Mouse (Mus musculus) CD8-positive naive resting alpha-beta T cell, adult 2 months (primary cell): ENCODE data around the gene Pyroxd1.

Source experiments
- DNase-seq, 2 experiments: peaks; one replicate each; pipeline ENCODE4 v3.0.0; 2022; ENCODE audit warnings: low read depth in 2 of 2, low spot score in 2 of 2

The Pyroxd1 gene

DNA sequence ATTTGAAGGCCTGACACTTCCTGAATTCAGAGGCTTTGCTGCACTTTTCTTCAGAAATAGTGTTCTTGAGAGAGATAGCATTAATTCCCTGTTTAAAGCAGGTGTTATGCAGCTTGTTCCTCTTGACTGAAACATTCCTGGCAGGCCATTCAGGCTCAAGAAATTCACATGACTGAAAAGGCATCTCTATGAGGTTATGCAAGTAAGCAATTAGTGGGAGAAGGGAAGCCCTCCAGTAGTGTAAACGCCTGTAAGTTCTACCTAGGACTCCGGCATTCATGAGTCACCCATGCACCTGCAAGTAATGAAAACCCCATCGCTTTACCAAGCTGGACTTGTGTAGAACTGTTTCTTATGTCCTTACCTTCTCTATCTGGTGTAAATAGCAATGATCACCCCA is 24.1 kb downstream of the Pyroxd1 start:
- DNase-seq, result no peak

DNA sequence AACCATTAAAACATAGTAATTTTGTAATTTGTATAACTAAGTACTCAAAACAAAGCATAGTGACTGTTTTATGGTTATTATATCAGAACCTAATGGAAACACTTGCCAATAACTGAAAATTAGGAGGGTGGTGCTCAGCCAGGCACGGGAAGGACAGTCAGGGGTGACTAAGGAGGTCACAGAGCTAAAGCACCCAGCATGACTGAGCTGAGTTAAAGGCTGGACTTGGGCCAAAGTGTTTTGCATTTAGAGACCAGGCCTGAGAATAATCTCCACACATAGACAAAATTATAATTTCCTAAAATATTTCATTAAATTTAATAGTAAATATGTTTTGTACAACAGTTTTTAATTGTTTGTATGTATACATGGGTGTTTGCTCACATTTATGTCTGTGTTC is 31.6 kb downstream of the Pyroxd1 start:
- no peak for DNase-seq

DNA sequence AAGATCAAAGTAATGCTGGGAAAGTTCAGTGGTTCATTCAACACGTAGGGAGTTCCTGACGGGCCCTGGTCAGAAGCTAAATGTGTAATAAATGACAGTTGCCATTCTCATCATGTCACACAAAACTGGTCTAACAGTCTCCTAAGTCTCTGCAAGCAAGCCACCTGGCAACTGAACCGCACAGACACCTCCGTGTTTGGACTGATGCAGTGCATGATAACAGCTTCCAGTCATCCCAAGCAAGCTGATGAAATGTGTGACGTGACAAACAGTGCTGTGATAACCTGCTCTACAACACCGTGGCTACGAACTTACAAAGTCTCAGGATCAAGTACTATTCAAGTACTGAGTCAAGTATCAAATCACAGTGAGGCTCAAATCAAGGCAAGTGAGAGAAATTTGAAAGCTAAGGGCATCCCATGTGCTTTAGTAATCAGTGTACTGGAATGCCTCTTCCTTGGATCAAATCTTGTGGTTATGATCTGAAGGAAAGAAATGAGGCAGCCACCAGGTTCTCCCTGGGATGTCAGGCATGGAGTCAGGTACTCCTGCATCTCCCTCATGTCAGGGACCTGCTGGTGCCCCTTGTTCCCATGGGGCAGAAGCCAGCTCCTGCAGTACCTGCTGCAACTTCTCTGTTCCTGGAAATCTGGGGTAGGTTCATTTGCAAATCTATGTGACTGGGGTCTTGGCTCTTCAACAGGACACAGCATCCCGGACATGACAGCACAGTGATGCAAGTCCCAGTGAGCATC is 33.3 kb downstream of the Pyroxd1 start:
- DNase-seq, result no peak

DNA sequence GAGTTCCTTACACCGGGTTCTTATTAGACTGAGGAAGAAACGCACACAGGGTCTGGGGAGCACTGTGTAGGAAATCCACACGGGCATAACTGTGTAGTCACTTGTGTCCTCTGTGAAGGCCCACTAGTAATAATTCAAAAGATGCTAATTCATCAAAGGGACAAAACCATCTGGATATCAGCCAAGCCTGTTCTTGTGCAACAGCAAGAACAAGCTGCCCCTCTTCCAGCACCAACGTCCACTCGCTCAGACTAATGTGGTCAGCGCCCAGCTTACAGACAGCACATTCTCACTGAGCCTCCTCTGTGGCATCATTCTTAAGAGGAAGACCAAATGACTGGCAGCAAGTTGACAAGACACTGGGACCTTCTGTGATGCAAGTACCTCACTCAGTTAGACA is 34.5 kb downstream of the Pyroxd1 start:
- DNase-seq, result no peak

DNA sequence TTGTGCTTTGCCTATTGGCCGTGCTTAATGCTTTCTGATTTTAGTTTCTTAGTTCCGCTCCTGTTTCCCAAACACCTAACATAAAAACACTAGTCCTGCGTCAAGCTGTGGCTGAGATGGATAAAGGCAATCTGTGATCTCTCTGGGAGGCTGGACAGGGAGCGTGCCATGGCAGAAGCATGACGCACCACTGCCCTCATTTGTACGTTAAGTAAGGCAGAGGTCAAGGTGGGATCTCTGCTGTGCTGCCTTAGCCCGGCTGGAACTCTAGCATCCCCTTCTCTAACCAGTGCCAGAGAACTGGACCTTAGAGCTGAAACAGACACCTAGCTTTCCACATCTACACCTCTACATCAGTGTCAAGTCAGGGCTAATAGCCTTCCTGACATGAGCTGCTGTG is 36.2 kb downstream of the Pyroxd1 start:
- no peak for DNase-seq

DNA sequence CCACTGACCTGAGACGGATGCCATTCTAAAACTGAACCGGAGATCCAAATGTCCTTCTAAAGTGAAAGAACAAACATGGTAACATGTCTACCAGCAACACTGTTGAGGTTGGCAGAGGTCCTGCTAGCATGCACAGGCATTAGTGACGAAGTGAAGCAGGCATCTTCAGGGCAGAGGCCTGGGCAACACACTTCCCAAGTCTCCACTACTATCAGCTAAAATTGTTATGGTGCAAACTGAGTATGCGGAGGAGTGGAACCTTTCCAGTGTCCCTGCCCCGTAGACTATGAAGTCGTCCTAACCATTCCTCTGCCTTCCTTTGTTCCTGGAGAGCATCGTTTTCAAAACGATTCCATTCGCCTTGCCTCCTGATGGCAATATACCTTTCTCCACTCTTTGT is 39.1 kb downstream of the Pyroxd1 start:
- DNase-seq, result no peak

DNA sequence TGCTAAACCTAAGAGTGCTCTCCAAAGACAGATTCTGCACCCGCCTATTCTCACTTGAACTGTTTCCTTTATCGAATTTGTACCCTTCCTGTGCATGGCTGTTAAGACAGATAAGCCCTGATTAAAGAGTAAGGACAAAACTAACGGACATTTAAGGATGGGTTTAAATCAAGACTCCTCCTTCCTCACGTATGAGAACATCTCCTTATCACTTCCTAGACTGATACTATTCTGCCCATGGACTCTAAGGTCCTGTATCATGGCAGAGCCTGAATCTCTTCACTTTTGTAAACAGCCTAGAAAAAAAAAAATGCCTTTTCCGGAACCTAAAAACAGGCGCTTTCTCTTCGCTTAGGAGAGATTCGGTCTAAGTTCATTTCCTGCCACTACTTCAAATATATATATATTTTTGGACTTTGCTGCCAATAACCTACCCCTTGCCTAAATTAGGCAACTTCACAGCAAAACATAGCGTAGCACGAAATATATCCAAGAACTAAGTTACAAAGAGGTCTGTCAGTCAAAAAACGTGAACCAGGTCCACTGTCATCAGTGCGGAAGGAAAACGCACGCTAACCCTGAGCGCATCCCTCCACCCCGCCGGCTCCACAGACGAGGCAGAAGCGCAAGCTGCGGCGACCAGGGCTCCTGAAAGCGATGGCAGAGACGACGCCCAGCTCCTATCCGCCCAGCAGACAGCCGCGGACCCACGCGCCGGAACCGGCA is 41.0 kb downstream of the Pyroxd1 start:
- no peak for DNase-seq

DNA sequence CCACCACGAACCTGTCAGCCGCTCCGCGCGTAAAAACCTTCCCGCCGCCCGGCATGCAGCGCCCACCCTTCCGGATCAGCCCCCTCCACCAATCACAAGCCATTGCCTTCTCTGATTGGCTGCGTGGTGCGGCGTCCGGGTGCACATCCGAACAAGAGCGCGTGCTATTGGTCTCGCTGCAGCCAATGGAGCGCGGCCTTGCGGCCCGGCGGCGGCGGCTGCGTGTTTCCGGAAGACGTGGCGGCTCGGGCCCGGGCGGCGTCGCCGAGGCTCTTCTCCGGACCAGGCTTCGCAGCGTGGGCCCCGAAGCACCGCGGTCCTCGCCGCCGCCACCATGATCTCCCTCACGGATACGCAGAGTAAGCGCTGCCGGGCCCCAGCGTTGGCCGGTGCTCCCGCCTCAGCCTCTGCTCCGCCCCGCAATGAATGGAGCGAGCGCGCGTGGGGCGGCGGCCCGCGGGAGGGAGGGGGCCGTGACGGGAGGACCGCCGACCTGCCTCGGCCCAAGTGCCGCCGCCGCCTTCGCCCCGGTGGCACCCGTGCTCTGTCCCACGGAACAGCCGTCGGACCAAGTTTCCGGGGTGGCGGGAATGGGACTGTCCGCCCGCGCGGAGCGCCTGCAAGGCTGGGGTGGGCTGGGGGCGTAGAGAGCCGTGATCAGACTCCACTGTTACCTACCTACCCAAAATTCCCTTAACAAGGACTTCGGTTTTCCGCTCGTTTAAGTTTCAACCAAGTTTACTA is 41.7 kb downstream of the Pyroxd1 start, which contains the start of the genes Recql and Golt1b:
Recql (minus strand) TSS at position 77 of the 744 bp plus-strand sequence.
Golt1b (plus strand) TSS at position 211 of the 744 bp plus-strand sequence.
- peak; percentile 98 to 99 for DNase-seq

DNA sequence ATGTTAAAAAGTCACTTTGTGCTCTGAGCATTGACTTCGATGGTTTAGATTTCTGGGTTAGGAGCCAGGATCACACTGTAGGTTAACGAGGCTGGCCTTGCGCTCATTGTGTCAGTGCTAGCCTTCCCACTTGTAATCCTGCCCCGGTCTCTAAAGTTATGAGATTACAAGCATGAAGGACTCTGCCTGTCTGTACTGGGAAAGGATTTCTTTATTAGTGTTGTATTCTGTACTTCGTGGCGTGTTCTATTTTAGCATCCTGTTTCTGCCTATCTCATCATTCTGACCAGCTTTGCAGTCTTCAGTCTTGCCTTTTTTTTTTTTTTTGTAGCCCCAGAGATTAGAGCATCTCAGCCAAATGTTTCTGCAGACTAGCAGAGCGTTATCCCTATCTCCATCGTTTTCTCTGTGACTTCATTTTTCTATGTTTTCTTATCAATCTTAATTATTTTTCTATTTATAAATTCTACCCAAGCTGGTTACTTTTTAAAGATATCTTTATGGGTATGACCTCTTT is 42.4 kb downstream of the Pyroxd1 start:
- DNase-seq, result no peak

DNA sequence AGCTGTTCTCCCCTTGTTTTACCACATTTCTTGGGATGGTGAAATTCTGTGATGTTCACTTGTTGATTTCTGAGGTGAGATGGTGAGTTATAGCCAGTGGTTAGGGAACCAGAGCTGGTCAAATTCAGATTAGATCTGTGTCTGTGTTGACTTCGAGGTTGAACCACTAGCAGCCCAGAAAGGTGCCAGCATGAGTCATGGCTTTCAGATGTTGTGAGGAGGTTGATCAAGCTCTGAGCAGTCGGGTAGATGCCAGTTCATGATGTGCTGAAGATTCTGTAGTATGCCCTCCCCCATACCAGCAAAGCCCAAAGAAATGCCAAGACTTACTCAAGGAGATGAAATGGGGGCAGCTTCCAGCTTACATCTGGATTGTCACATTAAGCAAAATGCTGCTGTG is 43.6 kb downstream of the Pyroxd1 start:
- DNase-seq, result no peak

DNA sequence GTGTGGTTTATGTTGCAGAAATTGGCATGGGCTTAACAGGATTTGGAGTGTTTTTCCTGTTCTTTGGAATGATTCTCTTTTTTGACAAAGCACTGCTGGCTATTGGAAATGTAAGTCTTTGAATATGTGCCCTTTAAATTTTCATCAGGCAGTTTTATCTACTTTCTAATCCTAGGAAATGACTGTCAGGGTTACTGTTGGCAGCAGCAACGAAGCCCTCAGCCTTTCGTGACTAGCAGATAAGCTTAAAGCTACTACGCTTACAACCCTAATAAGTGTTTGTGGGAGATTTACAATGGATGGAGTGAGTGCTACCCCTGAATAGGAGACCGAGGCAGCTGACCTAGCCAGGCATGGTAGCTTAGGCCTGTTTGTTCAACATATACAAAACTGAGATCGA is 46.9 kb downstream of the Pyroxd1 start:
- DNase-seq, result no peak

DNA sequence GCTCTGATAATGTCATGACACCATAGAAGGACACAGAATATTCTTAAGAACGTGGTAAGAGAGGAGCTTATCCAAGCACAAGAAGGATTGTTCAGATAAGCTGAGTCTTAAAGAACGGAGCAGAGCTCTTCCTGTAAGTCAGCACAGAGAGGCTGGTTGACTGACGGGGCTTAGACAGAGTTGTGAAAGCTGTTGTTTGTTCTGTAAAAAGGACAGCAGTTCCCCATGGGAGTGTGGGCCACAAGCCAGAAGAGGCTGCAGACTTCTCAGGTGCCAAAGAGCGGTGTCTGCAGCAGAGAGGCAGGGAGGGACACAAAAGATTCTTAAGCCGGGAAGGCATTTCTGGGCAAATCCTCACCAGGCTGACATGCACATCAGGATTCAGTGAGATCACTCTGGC is 49.2 kb downstream of the Pyroxd1 start:
- DNase-seq, result no peak

DNA sequence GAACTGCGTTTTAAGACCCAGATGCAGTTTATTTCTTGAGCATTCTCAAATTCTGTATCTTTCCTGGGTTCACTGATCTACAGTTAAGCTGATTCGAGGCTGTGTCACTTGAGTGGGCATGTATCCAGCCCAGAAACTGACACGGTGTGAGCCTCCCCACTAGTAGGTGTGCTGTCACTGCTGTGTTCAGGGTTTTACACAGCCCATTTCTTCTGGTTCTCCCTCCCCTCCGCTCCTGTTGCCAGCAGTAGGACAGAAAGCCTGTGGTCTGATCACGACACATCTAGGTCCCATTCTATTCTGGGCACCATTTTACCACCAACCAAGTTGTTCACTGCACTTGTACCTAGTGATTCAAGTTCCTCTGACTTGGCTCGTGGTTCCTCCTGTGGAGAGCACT is 50.3 kb downstream of the Pyroxd1 start:
- DNase-seq, result no peak

DNA sequence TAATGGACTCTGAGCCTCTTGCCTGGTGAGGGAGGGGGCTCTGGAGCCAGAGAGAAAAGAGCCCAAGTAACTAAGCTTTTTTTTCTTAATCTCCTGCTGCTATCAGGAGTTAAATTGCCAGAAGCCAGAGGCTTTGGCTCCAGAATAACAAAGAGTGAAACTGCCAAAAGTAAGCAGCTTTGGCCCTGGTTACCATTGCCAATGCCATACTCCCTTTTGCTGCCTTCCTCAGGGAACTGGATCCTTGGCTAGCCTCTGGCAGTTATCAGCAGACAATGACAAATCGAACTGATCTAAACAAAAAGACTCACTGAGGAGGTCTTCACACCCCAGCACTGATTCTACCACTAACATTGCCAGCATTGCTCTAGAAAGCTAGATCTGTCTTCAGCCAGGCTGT is 65.7 kb downstream of the Pyroxd1 start:
- DNase-seq, result no peak
